Mouse (Mus musculus): ENCODE data around the gene Runx1.

- TF ChIP-seq CTCF (IDR thresholded peaks at IDR 0.05; ENCODE audit: insufficient read depth, low read length) (no peak), POLR2A (IDR thresholded peaks at IDR 0.05; ENCODE audit: borderline replicate concordance, extremely low read depth, low read depth, low read length) (no peak)
These were observed 625 bp downstream of the Runx1 start for GRCm38 (mm10) chr16:92825204-92825843.

Data from lung, adult 2 months (tissue).